Mouse (Mus musculus): ENCODE measurements around the gene Cox5a.

Cox5a gene

DNA sequence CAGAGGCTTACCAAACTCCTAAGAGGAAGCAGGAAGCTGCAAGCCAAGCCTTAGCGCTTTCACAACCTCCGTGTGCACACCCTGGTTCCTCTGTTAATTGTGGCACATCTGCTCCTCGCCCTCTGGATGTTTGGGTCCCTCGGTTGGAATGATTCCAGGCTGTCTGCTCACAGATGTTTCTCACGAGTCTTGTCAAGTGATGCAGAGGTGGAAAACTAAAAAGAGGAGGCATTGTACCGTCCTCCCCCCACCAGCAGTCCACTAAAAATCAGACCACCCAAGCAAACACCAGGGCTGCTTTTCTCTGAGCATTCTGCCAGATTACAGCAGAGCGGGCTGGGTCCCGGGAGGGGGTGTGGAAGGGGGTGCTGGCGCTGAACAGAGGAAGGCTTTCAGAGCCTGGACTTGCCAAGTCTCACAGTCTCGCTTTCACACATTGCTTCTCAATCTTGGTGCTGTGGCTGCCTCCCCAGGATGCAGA is 44.7 kb downstream of the Cox5a start:
- peak; percentile 56 for DNase-seq

DNA sequence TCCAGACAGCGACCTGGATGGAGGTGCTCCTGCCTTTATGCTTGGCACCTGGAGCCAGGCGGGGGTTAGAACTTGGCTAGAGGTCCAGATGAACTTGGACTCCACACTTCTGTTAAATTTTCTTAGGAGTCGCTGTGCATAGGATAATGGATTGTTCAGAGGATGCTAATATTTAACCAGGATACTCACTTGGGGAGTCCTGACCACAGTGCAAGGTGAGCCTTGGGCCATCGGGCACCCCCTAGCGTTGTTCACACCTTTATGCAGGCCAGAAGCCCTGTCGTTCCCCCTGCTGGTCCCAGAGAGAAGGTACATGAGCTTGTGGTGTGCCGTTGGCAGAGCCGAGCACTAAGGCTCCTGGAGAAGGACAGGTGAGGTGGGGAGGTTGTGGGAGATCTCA is 45.8 kb downstream of the Cox5a start:
- DNase-seq = no peak

DNA sequence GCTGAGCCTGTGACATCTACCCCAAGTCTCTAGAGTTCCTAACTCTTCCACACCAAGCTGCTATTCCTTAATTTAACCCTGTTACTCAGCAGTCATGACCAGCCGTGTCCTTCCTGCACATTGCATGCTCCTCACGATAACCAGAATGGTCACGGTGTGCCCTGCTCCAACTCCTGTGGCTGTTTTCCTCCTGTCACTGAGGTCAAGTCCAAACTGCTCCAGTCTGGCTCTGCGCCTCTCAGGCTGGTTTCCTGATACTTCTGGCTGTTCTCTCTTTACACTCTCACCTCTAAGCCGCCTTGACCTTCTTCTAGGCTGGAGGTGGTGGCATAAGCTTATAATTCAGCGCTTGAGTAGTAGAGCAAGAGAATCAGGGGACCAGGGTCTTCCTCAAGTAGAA is 47.4 kb downstream of the Cox5a start:
- no peak for DNase-seq

- no peak for DNase-seq
Observed at GRCm38 (mm10) chr9:57574397-57574796, 53.3 kb downstream of the Cox5a start.

DNA sequence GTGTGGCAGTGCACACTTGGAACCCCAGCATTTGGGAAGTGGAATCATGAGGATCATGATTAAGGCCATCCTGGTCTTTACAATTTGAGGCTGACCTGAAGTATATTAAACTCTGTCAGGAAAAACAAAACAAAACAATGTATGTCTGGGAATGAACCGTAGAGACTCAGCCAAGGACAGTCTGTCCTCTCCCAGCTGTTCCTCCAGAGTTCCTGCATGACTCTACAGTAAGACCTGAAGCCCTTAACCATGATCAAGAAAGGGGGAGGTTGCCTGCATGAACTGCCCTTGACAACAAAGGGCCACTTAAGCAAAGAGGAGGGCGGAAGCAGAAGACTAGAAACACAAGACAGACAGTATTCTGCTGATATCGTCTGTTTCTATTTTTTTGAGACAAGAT is 54.5 kb downstream of the Cox5a start:
- no peak for DNase-seq

GRCm38 (mm10) chr9:57577144-57577849 is 56.2 kb downstream of the Cox5a start:
- DNase-seq = no peak
